Mouse (Mus musculus): Measurements from ENCODE around the gene Gk5.

Gene Gk5

DNA sequence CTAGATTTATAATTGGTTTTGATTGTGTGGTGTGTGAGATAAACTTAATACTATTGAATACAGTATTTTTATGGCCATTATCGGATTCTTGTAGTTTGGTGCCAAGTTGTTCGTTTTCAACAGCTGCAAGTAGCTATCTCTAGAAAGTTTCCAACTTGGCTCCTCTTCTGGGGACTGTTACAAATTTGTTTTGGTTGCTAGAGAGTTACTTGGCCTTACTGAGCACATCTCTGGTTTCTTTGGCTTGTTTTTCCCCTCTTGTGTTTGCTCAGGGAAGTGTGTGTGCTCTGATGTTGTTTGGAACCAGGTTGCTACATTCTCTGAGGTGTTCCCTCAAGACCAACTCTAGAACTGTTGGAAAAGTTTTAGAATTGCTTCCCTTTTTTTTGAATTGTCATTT is 104.1 kb downstream of the Gk5 start:
- no peak for DNase-seq (ENCODE audit: low spot score)

DNA sequence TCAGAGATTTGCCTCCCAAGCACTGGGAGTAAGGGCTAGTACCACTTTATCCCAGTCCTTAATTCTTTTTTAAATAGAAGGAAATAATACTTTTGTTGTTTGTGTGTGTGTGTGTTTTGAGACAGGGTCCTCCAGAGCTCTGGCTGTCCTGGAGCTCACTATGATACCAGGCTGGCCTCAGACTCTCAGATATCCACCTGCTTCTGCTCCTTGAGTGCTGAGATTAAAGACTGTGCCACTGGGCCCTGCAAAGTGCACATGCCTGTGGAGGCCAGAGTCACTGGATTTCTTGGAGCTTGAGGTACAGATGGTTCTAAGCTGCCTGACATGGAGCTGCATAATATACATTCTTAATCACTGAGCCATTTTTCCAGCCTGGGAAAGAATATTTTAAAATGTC is 109.1 kb downstream of the Gk5 start:
- no peak for DNase-seq (ENCODE audit: low spot score)

DNA sequence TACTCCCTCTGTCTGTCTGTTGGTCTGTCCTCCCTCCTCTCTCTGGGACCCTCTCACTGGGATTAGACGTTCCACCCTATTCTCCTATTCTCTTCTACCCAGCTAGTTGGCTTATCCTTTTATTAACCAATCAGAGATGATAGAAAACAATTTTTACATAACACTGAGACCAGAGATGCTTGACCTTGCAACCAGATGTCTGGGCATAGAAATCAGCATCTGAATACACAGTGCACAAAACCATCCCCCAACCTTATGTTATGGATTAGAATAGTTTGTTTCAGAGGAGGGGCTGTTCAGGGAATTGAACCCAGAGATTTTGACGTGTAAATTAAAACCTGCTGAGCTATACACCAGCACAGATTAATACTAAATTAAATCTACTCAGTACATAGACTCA is 111.1 kb downstream of the Gk5 start:
- DNase-seq (ENCODE audit: low spot score), result no peak

All from urinary bladder, postnatal 10 days (tissue).